Mouse (Mus musculus) cerebellum, adult 8-10 months (tissue): Measurements from ENCODE around the gene Cbr3.
"Not testable (repeated sequence)": the region's sequence is repeated elsewhere in the genome, so short reads cannot be mapped to it uniquely, and the experiment has no call there.

Experiments used
- DNase-seq: peaks from one replicate; pipeline ENCODE4 v3.0.0; 2022

Cbr3 gene

GRCm38 (mm10) chr16:93682689-93683507 is at the start of gene Cbr3:
Gene Cbr3 (plus strand): TSS chr16:93683215.
- peak; percentile 60 for DNase-seq

- DNase-seq, result no peak
Measured at GRCm38 (mm10) chr16:93644006-93644405, 39.0 kb upstream of the Cbr3 start.

GRCm38 (mm10) chr16:93648441-93649183 is 34.4 kb upstream of the Cbr3 start:
- no peak for DNase-seq

GRCm38 (mm10) chr16:93667976-93668375 is 15.0 kb upstream of the Cbr3 start:
- no peak for DNase-seq

GRCm38 (mm10) chr16:93669521-93669920 is 13.5 kb upstream of the Cbr3 start:
- no peak for DNase-seq

- not testable (repeated sequence) for DNase-seq
Measured at GRCm38 (mm10) chr16:93670466-93670865, 12.5 kb upstream of the Cbr3 start.

- no peak for DNase-seq
Measured at GRCm38 (mm10) chr16:93671064-93671463, 12.0 kb upstream of the Cbr3 start.

- no peak for DNase-seq
Measured at GRCm38 (mm10) chr16:93676376-93676775, 6.6 kb upstream of the Cbr3 start.

GRCm38 (mm10) chr16:93678206-93678605 is 4.8 kb upstream of the Cbr3 start:
- no peak for DNase-seq

GRCm38 (mm10) chr16:93679165-93679564 is 3.9 kb upstream of the Cbr3 start:
- no peak for DNase-seq

GRCm38 (mm10) chr16:93682156-93682688 is 793 bp upstream of the Cbr3 start:
- no peak for DNase-seq

- no peak for DNase-seq
Measured at GRCm38 (mm10) chr16:93683508-93684236, 657 bp downstream of the Cbr3 start.

GRCm38 (mm10) chr16:93684441-93684840 is 1.4 kb downstream of the Cbr3 start:
- DNase-seq, result no peak

GRCm38 (mm10) chr16:93685783-93686182 is 2.8 kb downstream of the Cbr3 start:
- not testable (repeated sequence) for DNase-seq

- DNase-seq, result no peak
Measured at GRCm38 (mm10) chr16:93686421-93686820, 3.4 kb downstream of the Cbr3 start.

- DNase-seq, result no peak
Measured at GRCm38 (mm10) chr16:93686945-93687344, 3.9 kb downstream of the Cbr3 start.

GRCm38 (mm10) chr16:93691206-93691841 is 8.3 kb downstream of the Cbr3 start:
- no peak for DNase-seq

GRCm38 (mm10) chr16:93692744-93693143 is 9.7 kb downstream of the Cbr3 start:
- DNase-seq, result no peak

- no peak for DNase-seq
Measured at GRCm38 (mm10) chr16:93707116-93707515, 24.1 kb downstream of the Cbr3 start.

GRCm38 (mm10) chr16:93709217-93709616 is 26.2 kb downstream of the Cbr3 start:
- no peak for DNase-seq

- DNase-seq, result peak; percentile 84
Measured at GRCm38 (mm10) chr16:93710924-93711323, 27.9 kb downstream of the Cbr3 start.

GRCm38 (mm10) chr16:93711411-93712188 is 28.6 kb downstream of the Cbr3 start, which contains the start of gene Dop1b:
Gene Dop1b (plus strand): TSS chr16:93711904.
- DNase-seq, result peak; percentile 100
